Mouse (Mus musculus) lung, postnatal 0 days (tissue): ENCODE measurements around the gene Hk1.

Experiments
- CTCF ChIP-seq: IDR thresholded peaks from 2 replicates; pipeline ENCODE4 v1.5.1; 2016; ENCODE audit warnings: antibody characterized with exemption, mild to moderate bottlenecking
- EP300 ChIP-seq: IDR thresholded peaks from 2 replicates; pipeline ENCODE4 v1.6.1; 2016; ENCODE audit warnings: antibody characterized with exemption, mild to moderate bottlenecking, control low read depth

DNA sequence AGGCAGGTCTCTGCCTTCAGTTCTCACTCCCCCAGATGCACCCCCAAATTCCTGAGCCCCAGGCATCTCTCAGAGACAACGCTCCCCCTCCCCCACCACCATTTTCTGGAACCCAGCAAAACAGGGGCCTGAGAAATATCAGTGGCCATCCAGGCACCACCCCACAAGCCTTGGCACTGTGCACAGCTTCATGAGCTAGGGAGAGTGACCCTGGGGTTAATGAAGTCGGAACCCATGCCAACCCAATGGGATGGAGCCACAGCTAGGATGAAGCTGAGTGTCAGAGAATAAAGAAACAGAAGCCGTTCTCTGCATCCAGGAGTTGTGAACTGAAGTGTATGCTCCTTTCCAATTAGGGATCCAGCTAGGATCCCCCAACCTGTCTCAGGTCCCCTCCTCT, 132.6 kb downstream of the Hk1 start:
- TF ChIP-seq CTCF = no peak
- no peak for TF ChIP-seq EP300
